Mouse (Mus musculus) bone marrow macrophage, adult 2 months (primary cell): ENCODE measurements around the gene Srbd1.

ENCODE experiments used
- CTCF ChIP-seq: IDR thresholded peaks from 2 replicates; pipeline ENCODE4 v1.5.1; 2012; ENCODE audit warnings: low read depth, mild to moderate bottlenecking, low read length, moderate library complexity
- POLR2A ChIP-seq: IDR thresholded peaks from 2 replicates; pipeline ENCODE4 v1.6.1; 2012; ENCODE audit warnings: mild to moderate bottlenecking, low read depth, low read length, borderline replicate concordance

- TF ChIP-seq POLR2A (no peak), CTCF (no peak)
Observed at GRCm38 (mm10) chr17:86150867-86151348, 5.9 kb upstream of the Srbd1 start.
